Mouse (Mus musculus) testis, adult 2 months (tissue): ENCODE results near the gene Faim2.

Source experiments
- CTCF ChIP-seq: fragments of 200-500 bp; IDR thresholded peaks from 2 replicates; pipeline ENCODE4 v1.5.1; 2012; ENCODE audit warnings: low read depth, mild to moderate bottlenecking, inconsistent platforms, low read length, moderate library complexity; ENCODE audit not compliant: control insufficient read depth, insufficient read depth, insufficient replicate concordance
- POLR2A ChIP-seq: fragments of 200-500 bp; IDR thresholded peaks from 2 replicates; pipeline ENCODE4 v1.6.1; 2012; ENCODE audit warnings: low read depth, mild to moderate bottlenecking, inconsistent platforms, low read length, moderate library complexity; ENCODE audit not compliant: control insufficient read depth

GRCm38 (mm10) chr15:99456963-99457605, 70.9 kb downstream of the Faim2 start:
- TF ChIP-seq CTCF, result no peak
- TF ChIP-seq POLR2A, result no peak
